Mouse (Mus musculus): Measurements from ENCODE around the gene Fdxr.

Gene Fdxr

GRCm38 (mm10) chr11:115231168-115231915 is 45.5 kb downstream of the Fdxr start:
- in situ Hi-C loops (cut with MboI; ENCODE audit: low pct_unique_long_range_greater_than_20kb in 1 of 2, low sequenced_read_pairs in 2 of 2, unreplicated experiment in 1 of 2): no loop called here

DNA sequence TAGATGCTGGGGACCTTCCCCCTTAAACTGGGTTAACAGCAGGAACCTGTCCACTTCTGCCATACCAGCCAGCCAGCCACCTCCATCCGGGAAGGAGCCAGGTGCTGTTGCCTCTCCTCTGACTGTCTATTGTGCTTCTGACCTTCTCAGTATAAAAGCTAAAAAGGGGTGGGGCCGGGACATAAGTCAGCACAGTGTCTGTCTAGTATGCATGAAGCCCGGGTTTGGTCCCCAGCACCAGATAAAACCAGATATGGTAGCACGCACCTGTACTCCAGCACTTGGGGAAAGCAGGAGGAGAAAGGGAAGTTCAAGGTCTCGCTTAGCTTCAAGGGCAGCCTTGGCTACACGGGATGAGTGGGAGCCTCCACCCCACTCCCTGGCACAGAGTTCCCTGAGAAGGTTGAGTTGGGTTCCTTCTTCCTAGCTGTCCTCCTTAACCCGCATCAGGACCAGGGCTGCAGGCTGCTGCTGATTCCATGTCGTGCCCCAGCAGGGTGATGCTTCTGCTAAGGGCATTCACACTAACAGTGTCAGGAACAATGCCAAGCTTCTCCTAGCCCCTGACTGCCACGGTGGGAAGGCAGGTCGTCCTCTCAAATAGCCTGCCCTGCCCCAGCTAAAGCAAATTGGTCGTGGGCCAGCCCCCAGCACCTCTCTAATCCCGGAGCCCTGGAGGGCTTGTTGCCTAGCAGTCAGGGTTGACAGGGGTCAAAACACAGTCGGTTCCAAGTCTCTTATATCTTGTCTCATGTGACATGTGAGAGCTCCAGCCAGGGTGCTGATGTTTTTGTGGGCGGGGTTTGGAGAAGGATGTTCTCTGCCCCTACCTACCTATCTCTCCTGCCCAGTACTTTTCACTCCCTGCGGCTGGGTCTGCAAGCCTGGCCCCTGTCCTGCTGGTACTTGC is 47.6 kb downstream of the Fdxr start:
- in situ Hi-C loops (cut with MboI; ENCODE audit: low pct_unique_long_range_greater_than_20kb in 1 of 2, low sequenced_read_pairs in 2 of 2, unreplicated experiment in 1 of 2): no loop called here

DNA sequence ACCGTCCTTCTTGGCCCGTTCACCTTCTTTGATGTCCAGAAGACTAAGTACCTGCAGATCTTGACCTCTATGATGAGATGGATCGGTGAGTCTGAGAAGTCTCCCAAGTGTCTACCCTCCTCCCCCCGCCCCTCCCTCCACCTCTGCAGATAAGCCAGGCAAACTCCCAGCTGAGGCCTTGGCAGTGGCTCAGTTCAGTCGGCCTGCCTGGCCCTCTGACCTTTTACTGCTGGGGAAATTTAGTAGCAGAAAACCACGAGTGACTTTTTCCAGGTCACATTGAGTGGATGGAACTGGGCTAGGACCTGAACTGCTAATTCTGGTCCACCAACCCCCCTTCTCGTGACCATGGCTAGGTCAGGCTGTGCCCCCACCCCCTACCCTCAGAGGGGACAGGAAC is 48.4 kb downstream of the Fdxr start:
- in situ Hi-C loops (cut with MboI; ENCODE audit: low pct_unique_long_range_greater_than_20kb in 1 of 2, low sequenced_read_pairs in 2 of 2, unreplicated experiment in 1 of 2): no loop called here

DNA sequence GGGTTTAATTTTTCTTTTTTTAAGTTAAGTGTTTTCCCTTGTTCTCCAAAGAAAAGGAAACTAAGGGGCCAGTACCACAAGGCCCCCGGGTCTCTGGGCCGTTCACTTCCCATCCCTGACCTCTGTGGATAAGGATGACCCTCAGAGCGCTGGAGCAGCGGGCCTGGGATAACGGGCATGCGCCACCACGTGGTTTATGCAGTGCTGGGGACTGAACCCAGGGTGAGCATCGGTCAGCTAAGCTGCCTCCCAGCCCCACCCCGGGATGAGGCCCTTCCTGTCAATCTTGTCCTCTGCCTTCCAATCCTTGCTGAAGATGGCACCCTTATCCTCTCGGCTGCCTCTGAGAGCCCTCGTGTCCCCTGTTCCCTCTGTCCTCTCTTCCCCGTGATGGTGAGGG is 49.2 kb downstream of the Fdxr start:
- in situ Hi-C loops (cut with MboI; ENCODE audit: low pct_unique_long_range_greater_than_20kb in 1 of 2, low sequenced_read_pairs in 2 of 2, unreplicated experiment in 1 of 2): no loop called here

- in situ Hi-C loops (cut with MboI; ENCODE audit: low pct_unique_long_range_greater_than_20kb in 1 of 2, low sequenced_read_pairs in 2 of 2, unreplicated experiment in 1 of 2): no loop called here
These were observed 49.9 kb downstream of the Fdxr start for GRCm38 (mm10) chr11:115226811-115227491.

GRCm38 (mm10) chr11:115225301-115225700 is 51.5 kb downstream of the Fdxr start:
- in situ Hi-C loops (cut with MboI; ENCODE audit: low pct_unique_long_range_greater_than_20kb in 1 of 2, low sequenced_read_pairs in 2 of 2, unreplicated experiment in 1 of 2): no loop called here

- in situ Hi-C loops (cut with MboI; ENCODE audit: low pct_unique_long_range_greater_than_20kb in 1 of 2, low sequenced_read_pairs in 2 of 2, unreplicated experiment in 1 of 2): no loop called here
These were observed 52.0 kb downstream of the Fdxr start for GRCm38 (mm10) chr11:115224889-115225288.

GRCm38 (mm10) chr11:115223877-115224276 is 53.0 kb downstream of the Fdxr start:
- in situ Hi-C loops (cut with MboI; ENCODE audit: low pct_unique_long_range_greater_than_20kb in 1 of 2, low sequenced_read_pairs in 2 of 2, unreplicated experiment in 1 of 2): no loop called here

DNA sequence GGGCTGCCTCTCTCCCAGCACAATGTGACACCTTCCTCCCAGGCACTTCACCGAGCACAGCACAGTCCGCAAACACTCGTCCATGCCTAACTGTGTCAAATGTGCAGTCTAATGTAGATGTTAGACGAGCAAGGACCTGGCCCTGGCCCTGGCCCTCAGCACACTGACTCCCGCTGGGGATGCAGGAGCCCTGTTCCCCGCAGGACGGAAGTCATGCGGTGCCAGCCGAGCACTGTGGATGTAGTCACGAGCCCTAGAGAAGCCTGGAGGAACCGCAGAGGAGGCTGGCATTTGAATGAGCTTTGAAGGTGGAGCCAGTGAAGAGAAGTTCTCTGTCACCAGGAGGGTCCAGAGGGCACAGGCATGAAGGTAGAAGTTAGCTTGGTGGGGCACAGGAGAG is 53.4 kb downstream of the Fdxr start:
- in situ Hi-C loops (cut with MboI; ENCODE audit: low pct_unique_long_range_greater_than_20kb in 1 of 2, low sequenced_read_pairs in 2 of 2, unreplicated experiment in 1 of 2): no loop called here

- in situ Hi-C loops (cut with MboI; ENCODE audit: low pct_unique_long_range_greater_than_20kb in 1 of 2, low sequenced_read_pairs in 2 of 2, unreplicated experiment in 1 of 2): no loop called here
These were observed 54.3 kb downstream of the Fdxr start for GRCm38 (mm10) chr11:115222570-115222969.

DNA sequence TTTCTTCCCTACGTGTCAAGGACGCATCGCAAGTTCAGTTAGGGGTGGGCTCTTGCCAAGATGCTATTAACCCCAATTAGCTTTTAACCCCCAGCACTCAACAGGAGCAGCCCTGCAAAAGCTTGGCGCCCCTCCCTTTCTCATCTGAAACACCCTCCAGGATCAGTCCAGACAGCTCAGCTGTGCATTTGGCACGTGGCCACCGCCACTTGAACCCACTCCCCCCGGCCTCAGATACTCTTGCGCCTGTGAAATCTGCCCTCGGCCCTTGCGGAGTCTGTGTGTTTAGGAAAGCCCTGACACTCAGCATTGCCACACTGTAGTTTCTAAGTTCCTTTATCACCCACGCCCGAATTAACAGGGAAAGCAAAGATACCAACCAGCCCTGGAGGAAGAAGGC is 54.8 kb downstream of the Fdxr start:
- in situ Hi-C loops (cut with MboI; ENCODE audit: low pct_unique_long_range_greater_than_20kb in 1 of 2, low sequenced_read_pairs in 2 of 2, unreplicated experiment in 1 of 2): no loop called here

GRCm38 (mm10) chr11:115219685-115220084 is 57.2 kb downstream of the Fdxr start:
- in situ Hi-C loops (cut with MboI; ENCODE audit: low pct_unique_long_range_greater_than_20kb in 1 of 2, low sequenced_read_pairs in 2 of 2, unreplicated experiment in 1 of 2): no loop called here

DNA sequence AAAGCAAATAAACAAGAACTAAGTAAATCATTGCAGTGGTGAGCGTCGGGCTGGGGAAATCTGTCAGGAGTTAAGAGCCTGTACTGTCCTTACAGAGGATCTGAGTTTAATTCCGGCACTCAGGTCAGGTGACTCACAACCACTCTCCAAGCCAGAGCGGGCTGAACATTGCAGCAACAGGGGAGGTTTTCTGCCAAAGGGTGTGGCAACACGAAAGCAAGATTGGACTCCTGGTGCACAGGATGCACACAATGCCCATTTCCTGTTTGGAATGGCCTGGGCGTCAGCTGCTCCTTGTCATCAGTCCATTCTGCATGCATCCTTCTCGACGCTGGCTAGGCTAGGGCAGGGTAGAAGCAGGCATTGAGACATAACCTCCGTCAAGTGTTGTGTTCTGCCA is 57.6 kb downstream of the Fdxr start:
- in situ Hi-C loops (cut with MboI; ENCODE audit: low pct_unique_long_range_greater_than_20kb in 1 of 2, low sequenced_read_pairs in 2 of 2, unreplicated experiment in 1 of 2): no loop called here
